Mouse (Mus musculus) retina, postnatal 7 days (tissue): ENCODE results near the gene Olfr859.
"Not testable (repeated sequence)": the region's sequence is repeated elsewhere in the genome, so short reads cannot be mapped to it uniquely, and the experiment has no call there.

Experiments used
- DNase-seq: peaks from one replicate; pipeline ENCODE4 v3.0.0-alpha.2; 2012; ENCODE audit warnings: low read depth, low spot score

Gene Olfr859

GRCm38 (mm10) chr9:19804606-19805005, at the start of gene Olfr859:
TSS of gene Olfr859 (plus strand) at chr9:19804906.
- DNase-seq, result not testable (repeated sequence)

GRCm38 (mm10) chr9:19769136-19769535, 35.6 kb upstream of the Olfr859 start:
- DNase-seq, result no peak

GRCm38 (mm10) chr9:19769701-19770100, 35.0 kb upstream of the Olfr859 start:
- no peak for DNase-seq

GRCm38 (mm10) chr9:19779983-19780382, 24.7 kb upstream of the Olfr859 start, which contains the start of gene Olfr58:
TSS of gene Olfr58 (plus strand) at chr9:19780283.
- no peak for DNase-seq

DNA sequence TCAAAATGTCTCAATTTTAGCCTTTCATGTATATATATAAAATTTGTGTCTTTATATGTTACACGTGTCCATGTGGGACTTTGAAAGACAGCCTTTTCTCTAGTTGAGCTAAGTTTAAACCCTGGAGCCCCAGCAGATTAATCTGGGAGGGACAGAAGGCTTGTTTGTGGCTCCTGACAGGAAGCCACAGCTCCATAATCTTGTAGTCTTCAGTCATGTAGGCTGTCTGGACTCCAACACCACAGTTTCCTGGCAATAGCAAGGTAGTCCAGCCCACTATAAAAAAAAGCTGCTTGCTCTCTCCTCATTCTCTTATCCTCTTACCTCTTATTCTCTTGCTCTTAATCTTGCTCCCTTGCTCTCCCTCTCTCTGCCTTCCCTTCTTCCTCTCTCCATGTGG, 1.7 kb upstream of the Olfr859 start:
- no peak for DNase-seq

GRCm38 (mm10) chr9:19849647-19850046, 44.9 kb downstream of the Olfr859 start, which contains the start of gene Olfr860:
TSS of gene Olfr860 (minus strand) at chr9:19849747.
- DNase-seq, result no peak
